Comparison of ENCODE assay signal across 27 mouse cellular contexts in genomic region chr14:78264876-78265275, GRCm38 (mm10). TPM values are rescaled to one million over a fixed set of nuclear protein-coding genes. Genes with fewer than 3 reads are reported as not detected.
DNase-seq lines count a peak whose midpoint lies in the region; ATAC-seq lines count a peak whose summit lies in the region.
"Had no signal": no experiment of that assay in that cellular context is flagged by ENCODE, and none has a peak within 500 bp of the region (broad histone marks: within the 10 kb centered on the region; RNA-seq: fewer than 3 reads in every experiment).

No protein-coding gene starts in this region.

- H3K9ac ChIP-seq in intestine, embryonic 14.5 days (ENCODE audit: low read length), result no peak overlapping the region
- no peak overlapping the region for H3K9ac ChIP-seq in intestine, embryonic 15.5 days
- H3K9ac ChIP-seq: embryonic facial prominence, embryonic 13.5 days; embryonic facial prominence, embryonic 15.5 days; forebrain, embryonic 12.5 days had no signal

- H3K9me3 ChIP-seq in intestine, embryonic 14.5 days (ENCODE audit: control insufficient read depth, low read length), result no peaks in the 10 kb centered on the region
- H3K9me3 ChIP-seq in intestine, embryonic 15.5 days, result no peaks in the 10 kb centered on the region
- H3K9me3 ChIP-seq: embryonic facial prominence, embryonic 13.5 days; embryonic facial prominence, embryonic 15.5 days; forebrain, embryonic 10.5 days had no signal

- H3K27me3 ChIP-seq in intestine, embryonic 14.5 days (replicated peaks; ENCODE audit: control insufficient read depth, insufficient read depth, low read length), result no peaks in the 10 kb centered on the region
- no peaks in the 10 kb centered on the region for H3K27me3 ChIP-seq in intestine, embryonic 15.5 days (replicated peaks)
- H3K27me3 ChIP-seq: embryonic facial prominence, embryonic 13.5 days; embryonic facial prominence, embryonic 15.5 days; forebrain, embryonic 12.5 days had no signal

- 85% methylated on average over 6 of the region's 6 CpGs for WGBS in intestine, embryonic 14.5 days
- 81% methylated on average over 6 of the region's 6 CpGs for WGBS in intestine, embryonic 15.5 days

- intact Hi-C loops in left cerebral cortex, postnatal 36 days (cut with DNase I), result no loop called here

- no peak overlapping the region for H3K4me2 ChIP-seq in intestine, embryonic 14.5 days (ENCODE audit: low read length)
- H3K4me2 ChIP-seq in intestine, embryonic 15.5 days (replicated peaks), result no peak overlapping the region
- H3K4me2 ChIP-seq: embryonic facial prominence, embryonic 13.5 days; embryonic facial prominence, embryonic 15.5 days; forebrain, embryonic 12.5 days had no signal

- H3K4me1 ChIP-seq in intestine, embryonic 14.5 days (replicated peaks; ENCODE audit: control insufficient read depth, insufficient read depth, low read length), result no peaks in the 10 kb centered on the region
- H3K4me1 ChIP-seq in intestine, embryonic 15.5 days (replicated peaks), result no peaks in the 10 kb centered on the region
- H3K4me1 ChIP-seq: embryonic facial prominence, embryonic 15.5 days; forebrain, embryonic 10.5 days; forebrain, embryonic 12.5 days had no signal

- H3K4me3 ChIP-seq in intestine, embryonic 14.5 days (ENCODE audit: low read depth, low read length), result no peak overlapping the region
- H3K4me3 ChIP-seq in intestine, embryonic 15.5 days (replicated peaks), result no peak overlapping the region
- H3K4me3 ChIP-seq: embryonic facial prominence, embryonic 13.5 days; embryonic facial prominence, embryonic 15.5 days; erythroblast, embryonic 14.5 days; forebrain, embryonic 10.5 days; forebrain, embryonic 12.5 days had no signal

- no peaks in the 10 kb centered on the region for H3K36me3 ChIP-seq in intestine, embryonic 14.5 days (ENCODE audit: control insufficient read depth, insufficient read depth, low read length)
- no peaks in the 10 kb centered on the region for H3K36me3 ChIP-seq in intestine, embryonic 15.5 days
- H3K36me3 ChIP-seq: embryonic facial prominence, embryonic 13.5 days; embryonic facial prominence, embryonic 15.5 days; forebrain, embryonic 10.5 days; forebrain, embryonic 12.5 days had no signal

- no peak for ATAC-seq in intestine, embryonic 14.5 days (replicated peaks; ENCODE audit: low FRiP score, low TSS enrichment, low read depth)
- ATAC-seq in intestine, embryonic 15.5 days, result no peak
- ATAC-seq in CD4-positive, CD25-positive, alpha-beta regulatory T cell, adult 4 months, result peak; percentile 75
- ATAC-seq: forebrain, embryonic 14.5 days; forebrain, embryonic 16.5 days; Patski had no signal

- no peak overlapping the region for H3K27ac ChIP-seq in intestine, embryonic 14.5 days (ENCODE audit: low read depth)
- H3K27ac ChIP-seq in intestine, embryonic 15.5 days, result no peak overlapping the region
- H3K27ac ChIP-seq: embryonic facial prominence, embryonic 13.5 days; embryonic facial prominence, embryonic 15.5 days; forebrain, embryonic 10.5 days; forebrain, embryonic 12.5 days had no signal

- peak; percentile 34 for DNase-seq in intestine, embryonic 14.5 days (ENCODE audit: low spot score)
- peak; percentile 16 for DNase-seq in induced T-regulatory cell, adult 2 months (ENCODE audit: low read depth)
- DNase-seq in left cerebral cortex, postnatal 36 days (ENCODE audit: low spot score in 2 of 2), result no peak
- no peak for DNase-seq in thymus, postnatal 14 days
- no peak for DNase-seq in MN1 (ENCODE audit: low spot score)
- DNase-seq: adrenal gland, adult 2 months; adrenal gland, postnatal 10 days; adrenal gland, postnatal 25 days; cerebellum, adult 11 months; cerebellum, adult 18-20 months; cerebellum, adult 8-10 months; cerebellum, adult 9-11 months; cerebellum, postnatal 14 days; cerebellum, postnatal 36 days; embryo, embryonic 11 days had no signal

RNA-seq across cellular contexts. Expression of gene Tnfsf11, which starts 43.0 kb away (rescaled TPM):
- not detected in 2 replicates for polyA plus RNA-seq in intestine, embryonic 14.5 days (2014; fragmentation: Nextera tagmentation; extraction: Ambion mirVana)
- polyA plus RNA-seq in intestine, embryonic 15.5 days (2015; fragmentation: Nextera tagmentation; extraction: Ambion mirVana), result 0.26 and 0.30 TPM in 2 replicates
- 10 to 100 TPM in 1 of 2 experiments, 1 to 10 TPM in 1; 5.6 to 11.5 TPM for polyA plus RNA-seq in CD4-positive, CD25-positive, alpha-beta regulatory T cell, adult 4 months (2017; shearing (Covaris generic))
- not detected for total RNA-seq in left cerebral cortex, postnatal 36 days (2021)
- total RNA-seq: adrenal gland, adult 2 months; adrenal gland, postnatal 25 days; adrenal gland, postnatal 4 days; MEL had no signal
- polyA plus RNA-seq: adrenal gland, adult 2 months; erythroblast, embryonic 14.5 days; forebrain, embryonic 14.5 days; Patski had no signal

Comparison
In these comparisons a context has a peak if more than half of its experiments do, and no peak if none do; other contexts are left out.
1. DNase-seq: peak in intestine, embryonic 14.5 days (single experiment) and induced T-regulatory cell, adult 2 months (single experiment); none in left cerebral cortex, postnatal 36 days (0 of 2), thymus, postnatal 14 days (single experiment) and MN1 (single experiment).